Mouse (Mus musculus): Measurements from ENCODE around the gene Dusp16.

GRCm38 (mm10) chr6:134669179-134669865, 123.1 kb downstream of the Dusp16 start:
- no peak for TF ChIP-seq CTCF (IDR thresholded peaks at IDR 0.05; ENCODE audit: low read depth)
- no peak for TF ChIP-seq EP300 (IDR thresholded peaks at IDR 0.05; ENCODE audit: low read depth)
